Mouse (Mus musculus): ENCODE measurements around the gene Cep164. TPM values are rescaled to one million over a fixed set of nuclear protein-coding genes. Genes with fewer than 3 reads are reported as not detected.

Cep164 gene
- polyA plus RNA-seq, 1 experiment from 2014 or later, result 12.2 TPM

GRCm38 (mm10) chr9:45749917-45750316, 78.6 kb downstream of the Cep164 start:
- H3K4me1 ChIP-seq (ENCODE audit: control insufficient read depth, insufficient read depth, low read depth, low read length), result no peaks in the 10 kb centered on the region
- H3K4me3 ChIP-seq (ENCODE audit: low read length), result no peak overlapping the region
- H3K27me3 ChIP-seq (replicated peaks; ENCODE audit: control insufficient read depth, insufficient read depth, low read length), result no peaks in the 10 kb centered on the region
- H3K27ac ChIP-seq (ENCODE audit: low read depth, low read length), result no peak overlapping the region
- 86% methylated on average over 4 of the region's 4 CpGs for WGBS
- H3K9me3 ChIP-seq (ENCODE audit: control insufficient read depth, low read length), result no peaks in the 10 kb centered on the region
- no peak overlapping the region for H3K4me2 ChIP-seq (ENCODE audit: low read length)
- H3K9ac ChIP-seq (ENCODE audit: low read depth, low read length), result no peak overlapping the region
- no peak for ATAC-seq
- peaks cover 8% of the 10 kb centered on the region for H3K36me3 ChIP-seq (ENCODE audit: control insufficient read depth, insufficient read depth, low read length)

GRCm38 (mm10) chr9:45745451-45745850, 83.0 kb downstream of the Cep164 start:
- Histone ChIP-seq H3K9ac (ENCODE audit: low read depth, low read length) (no peak overlapping the region), H3K9me3 (ENCODE audit: control insufficient read depth, low read length) (no peaks in the 10 kb centered on the region), H3K27ac (ENCODE audit: low read depth, low read length) (no peak overlapping the region), H3K36me3 (ENCODE audit: control insufficient read depth, insufficient read depth, low read length) (peaks cover 3% of the 10 kb centered on the region; the same call in 1 of the 2 replicates), H3K4me3 (ENCODE audit: low read length) (no peak overlapping the region), H3K4me1 (ENCODE audit: control insufficient read depth, insufficient read depth, low read depth, low read length) (no peaks in the 10 kb centered on the region), H3K4me2 (ENCODE audit: low read length) (no peak overlapping the region), H3K27me3 (replicated peaks; ENCODE audit: control insufficient read depth, insufficient read depth, low read length) (no peaks in the 10 kb centered on the region)
- WGBS, result 48% methylated on average over 7 of the region's 7 CpGs
- no peak for ATAC-seq

DNA sequence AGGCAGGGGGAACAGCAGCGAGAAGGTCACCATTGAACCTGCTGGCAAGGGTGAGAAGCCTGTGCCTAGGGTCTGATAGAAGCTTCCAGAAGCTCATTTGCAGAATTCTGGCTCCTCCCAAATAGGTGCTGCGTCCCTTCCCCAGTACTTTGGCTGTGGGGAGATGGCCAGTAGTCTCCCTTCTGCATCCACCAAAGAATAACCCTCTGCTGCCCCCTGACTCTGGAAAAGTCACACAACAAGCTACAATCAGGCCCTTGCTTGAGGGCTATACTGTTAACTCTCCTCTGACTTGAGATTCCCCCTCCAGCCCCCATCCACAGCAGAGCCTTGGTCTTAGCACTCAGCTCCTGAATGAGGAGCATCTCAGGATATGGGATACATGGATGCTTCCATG, 87.9 kb downstream of the Cep164 start:
- peak overlapping the region; percentile 72; the same call in 1 of the 2 replicates for H3K27ac ChIP-seq (ENCODE audit: low read depth, low read length)
- no peaks in the 10 kb centered on the region; the same call in 1 of the 2 replicates for H3K36me3 ChIP-seq (ENCODE audit: control insufficient read depth, insufficient read depth, low read length)
- 41% methylated on average over 2 of the region's 2 CpGs for WGBS
- no peak overlapping the region for H3K4me3 ChIP-seq (ENCODE audit: low read length)
- no peaks in the 10 kb centered on the region for H3K27me3 ChIP-seq (replicated peaks; ENCODE audit: control insufficient read depth, insufficient read depth, low read length)
- no peak overlapping the region for H3K9ac ChIP-seq (ENCODE audit: low read depth, low read length)
- H3K4me2 ChIP-seq (ENCODE audit: low read length), result no peak overlapping the region
- H3K4me1 ChIP-seq (ENCODE audit: control insufficient read depth, insufficient read depth, low read depth, low read length), result peaks cover 15% of the 10 kb centered on the region
- H3K9me3 ChIP-seq (ENCODE audit: control insufficient read depth, low read length), result no peaks in the 10 kb centered on the region
- peak; percentile 75 for ATAC-seq

- peaks cover 15% of the 10 kb centered on the region for H3K4me1 ChIP-seq (ENCODE audit: control insufficient read depth, insufficient read depth, low read depth, low read length)
- no peak overlapping the region for H3K4me3 ChIP-seq (ENCODE audit: low read length)
- H3K4me2 ChIP-seq (ENCODE audit: low read length), result no peak overlapping the region; the same call in 1 of the 2 replicates
- H3K9me3 ChIP-seq (ENCODE audit: control insufficient read depth, low read length), result no peaks in the 10 kb centered on the region
- H3K27ac ChIP-seq (ENCODE audit: low read depth, low read length), result peak overlapping the region; percentile 72
- WGBS, result 59% methylated on average over 17 of the region's 17 CpGs
- peak; percentile 63 for ATAC-seq
- H3K27me3 ChIP-seq (replicated peaks; ENCODE audit: control insufficient read depth, insufficient read depth, low read length), result no peaks in the 10 kb centered on the region
- no peak overlapping the region for H3K9ac ChIP-seq (ENCODE audit: low read depth, low read length)
- H3K36me3 ChIP-seq (ENCODE audit: control insufficient read depth, insufficient read depth, low read length), result no peaks in the 10 kb centered on the region; the same call in 1 of the 2 replicates
These were observed 88.5 kb downstream of the Cep164 start for GRCm38 (mm10) chr9:45739702-45740583.

GRCm38 (mm10) chr9:45739001-45739701, 89.3 kb downstream of the Cep164 start:
- Histone ChIP-seq H3K36me3 (ENCODE audit: control insufficient read depth, insufficient read depth, low read length) (no peaks in the 10 kb centered on the region; the same call in 1 of the 2 replicates), H3K9ac (ENCODE audit: low read depth, low read length) (peak overlapping the region; percentile 45), H3K27me3 (replicated peaks; ENCODE audit: control insufficient read depth, insufficient read depth, low read length) (no peaks in the 10 kb centered on the region), H3K4me2 (ENCODE audit: low read length) (peak overlapping the region; percentile 15), H3K4me1 (ENCODE audit: control insufficient read depth, insufficient read depth, low read depth, low read length) (peaks cover 15% of the 10 kb centered on the region), H3K4me3 (ENCODE audit: low read length) (no peak overlapping the region), H3K27ac (ENCODE audit: low read depth, low read length) (peak overlapping the region; percentile 70), H3K9me3 (ENCODE audit: control insufficient read depth, low read length) (no peaks in the 10 kb centered on the region)
- peak; percentile 73 for ATAC-seq
- 48% methylated on average over 12 of the region's 12 CpGs for WGBS

GRCm38 (mm10) chr9:45733246-45733645, 95.2 kb downstream of the Cep164 start:
- no peak overlapping the region for H3K27ac ChIP-seq (ENCODE audit: low read depth, low read length)
- no peaks in the 10 kb centered on the region for H3K9me3 ChIP-seq (ENCODE audit: control insufficient read depth, low read length)
- H3K4me2 ChIP-seq (ENCODE audit: low read length), result no peak overlapping the region
- no peaks in the 10 kb centered on the region for H3K36me3 ChIP-seq (ENCODE audit: control insufficient read depth, insufficient read depth, low read length)
- H3K4me3 ChIP-seq (ENCODE audit: low read length), result no peak overlapping the region
- H3K27me3 ChIP-seq (replicated peaks; ENCODE audit: control insufficient read depth, insufficient read depth, low read length), result no peaks in the 10 kb centered on the region
- H3K9ac ChIP-seq (ENCODE audit: low read depth, low read length), result no peak overlapping the region
- no peaks in the 10 kb centered on the region for H3K4me1 ChIP-seq (ENCODE audit: control insufficient read depth, insufficient read depth, low read depth, low read length)
- 43% methylated on average over 6 of the region's 6 CpGs for WGBS
- ATAC-seq, result no peak

DNA sequence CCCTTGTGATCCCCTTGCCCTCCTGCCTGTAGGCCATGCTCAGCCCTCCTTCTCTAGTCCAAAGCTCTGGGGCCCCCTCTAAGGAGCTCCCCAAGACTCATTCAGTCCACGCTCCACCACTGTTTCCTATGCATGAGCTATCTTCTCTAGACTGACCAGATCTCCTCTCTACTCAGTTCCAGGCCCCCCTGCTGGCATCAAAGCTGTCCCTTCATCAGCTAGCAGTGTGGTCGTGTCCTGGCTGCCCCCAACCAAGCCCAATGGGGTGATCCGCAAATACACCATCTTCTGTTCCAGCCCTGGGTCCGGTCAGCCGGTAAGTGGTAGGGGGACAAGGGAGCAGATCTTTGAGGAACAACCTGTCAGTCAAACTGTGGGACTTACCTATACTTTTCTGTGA, 96.6 kb downstream of the Cep164 start:
- H3K4me2 ChIP-seq (ENCODE audit: low read length), result no peak overlapping the region
- WGBS, result 87% methylated on average over 5 of the region's 5 CpGs

DNA sequence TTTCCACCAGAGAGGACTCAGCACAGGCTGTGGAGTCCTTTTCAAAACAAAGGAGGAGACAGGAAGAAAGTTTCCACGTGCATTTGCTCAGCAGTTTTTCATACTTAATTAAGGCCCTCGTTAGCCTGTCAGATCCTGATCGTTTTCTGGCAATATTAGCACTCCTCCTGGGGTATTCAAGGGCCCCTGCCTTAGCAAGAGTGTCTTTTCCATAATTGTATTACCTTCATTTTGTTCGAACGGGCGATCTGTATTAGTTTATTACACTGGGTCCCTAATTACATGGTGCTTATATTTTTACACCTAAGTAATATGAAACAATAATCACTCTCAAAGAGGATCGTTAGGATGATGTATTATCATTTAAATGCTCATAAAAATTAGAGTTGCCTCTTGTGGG, 108.5 kb downstream of the Cep164 start:
- H3K9me3 ChIP-seq (ENCODE audit: control insufficient read depth, low read length), result no peaks in the 10 kb centered on the region
- H3K4me2 ChIP-seq (ENCODE audit: low read length), result no peak overlapping the region
- H3K9ac ChIP-seq (ENCODE audit: low read depth, low read length), result no peak overlapping the region
- no peak for ATAC-seq
- no peaks in the 10 kb centered on the region for H3K27me3 ChIP-seq (replicated peaks; ENCODE audit: control insufficient read depth, insufficient read depth, low read length)
- no peak overlapping the region for H3K4me3 ChIP-seq (ENCODE audit: low read length)
- H3K27ac ChIP-seq (ENCODE audit: low read depth, low read length), result no peak overlapping the region
- peaks cover 8% of the 10 kb centered on the region; the same call in 1 of the 2 replicates for H3K36me3 ChIP-seq (ENCODE audit: control insufficient read depth, insufficient read depth, low read length)
- WGBS, result 51% methylated on average over 7 of the region's 7 CpGs
- no peaks in the 10 kb centered on the region for H3K4me1 ChIP-seq (ENCODE audit: control insufficient read depth, insufficient read depth, low read depth, low read length)

More for the DNA sequence above, 96.6 kb downstream of the Cep164 start:
- Histone ChIP-seq H3K4me3 (ENCODE audit: low read length) (no peak overlapping the region), H3K36me3 (ENCODE audit: control insufficient read depth, insufficient read depth, low read length) (no peaks in the 10 kb centered on the region), H3K27ac (ENCODE audit: low read depth, low read length) (no peak overlapping the region), H3K27me3 (replicated peaks; ENCODE audit: control insufficient read depth, insufficient read depth, low read length) (no peaks in the 10 kb centered on the region), H3K9me3 (ENCODE audit: control insufficient read depth, low read length) (no peaks in the 10 kb centered on the region), H3K9ac (ENCODE audit: low read depth, low read length) (no peak overlapping the region), H3K4me1 (ENCODE audit: control insufficient read depth, insufficient read depth, low read depth, low read length) (no peaks in the 10 kb centered on the region)
- no peak for ATAC-seq

Data from hindbrain, embryonic 16.5 days (tissue).